Mouse (Mus musculus): ENCODE measurements around the gene Dpf1.

GRCm38 (mm10) chr7:29293131-29294065 is 10.4 kb upstream of the Dpf1 start:
- TF ChIP-seq POLR2A (IDR thresholded peaks at IDR 0.05; ENCODE audit: low read depth, low read length) (no peak), CTCF (IDR thresholded peaks at IDR 0.05; ENCODE audit: extremely low read depth, insufficient read depth, insufficient read length, insufficient replicate concordance) (no peak)

Measured in spleen, adult 2 months (tissue).